Mouse (Mus musculus): ENCODE data around the gene Cdc37. TPM values are rescaled to one million over a fixed set of nuclear protein-coding genes. Genes with fewer than 3 reads are reported as not detected.

The Cdc37 gene
- polyA plus RNA-seq, 1 experiment from 2014 or later, result 228 TPM

DNA sequence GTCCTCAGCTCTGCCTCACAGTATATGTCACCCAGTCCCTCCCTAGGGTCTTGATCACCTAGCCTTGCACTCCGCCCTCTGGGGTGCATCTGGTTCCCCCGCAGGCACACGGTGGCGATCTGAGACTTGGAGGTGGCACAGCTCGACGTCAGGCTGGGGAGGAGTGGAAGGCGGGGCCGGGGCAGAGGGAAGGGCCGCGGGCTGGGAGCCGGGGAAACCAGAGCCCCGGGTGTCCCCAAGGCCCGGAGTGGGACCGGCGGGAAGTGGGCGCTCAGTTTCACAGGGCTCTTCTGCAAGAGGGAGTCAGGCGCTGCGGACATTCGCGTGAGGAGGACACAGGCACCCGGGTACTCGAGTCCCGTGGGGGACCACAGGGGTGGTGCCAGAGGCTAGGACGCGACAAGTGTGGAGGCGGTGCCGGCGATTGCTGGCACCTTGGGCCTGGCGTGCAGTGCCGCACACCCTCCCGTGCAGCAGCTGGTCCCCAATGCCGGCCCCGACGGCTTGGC, 34.2 kb upstream of the Cdc37 start:
- peak; percentile 67 for ATAC-seq
- 9% methylated on average over 34 of the region's 34 CpGs for WGBS (ENCODE audit: insufficient replicate concordance)
- peak overlapping the region; percentile 63 for H3K9ac ChIP-seq

DNA sequence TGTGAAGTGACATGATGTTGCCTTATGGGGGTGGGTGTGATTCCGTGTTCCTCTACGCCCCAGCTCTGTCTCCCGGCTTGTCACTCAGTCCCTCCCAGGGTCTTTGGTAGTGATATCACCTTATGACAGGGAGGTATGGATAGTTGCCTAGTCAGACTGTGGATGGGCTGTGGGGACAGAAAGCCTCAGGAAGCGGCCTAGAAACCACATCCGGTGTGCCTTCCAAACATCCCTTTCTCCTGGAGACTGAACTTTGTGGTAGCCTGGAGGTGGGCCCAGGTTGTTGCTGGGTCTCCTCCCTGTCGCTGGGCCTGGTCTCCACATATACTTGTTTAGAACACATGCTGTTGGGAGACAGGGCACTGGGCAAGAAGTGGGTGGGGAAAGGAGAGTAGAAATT, 33.6 kb upstream of the Cdc37 start:
- Histone ChIP-seq H3K27ac (peak overlapping the region; percentile 49), H3K27me3 (replicated peaks) (0 out of 2 replicates have a peak, but pooled peaks cover 2% of the 10 kb centered on the region), H3K36me3 (no peaks in the 10 kb centered on the region), H3K9ac (peak overlapping the region; percentile 63; the same call in 1 of the 2 replicates), H3K4me2 (peak overlapping the region; percentile 82), H3K9me3 (replicated peaks) (no peaks in the 10 kb centered on the region), H3K4me1 (peaks cover 58% of the 10 kb centered on the region), H3K4me3 (peak overlapping the region; percentile 58)
- ATAC-seq, result no peak
- 27% methylated on average over 6 of the region's 6 CpGs for WGBS (ENCODE audit: insufficient replicate concordance)

More for the DNA sequence above, 34.2 kb upstream of the Cdc37 start:
- Histone ChIP-seq H3K4me3 (peak overlapping the region; percentile 58), H3K4me2 (peak overlapping the region; percentile 82), H3K36me3 (no peaks in the 10 kb centered on the region), H3K27me3 (replicated peaks) (0 out of 2 replicates have a peak, but pooled peaks cover 2% of the 10 kb centered on the region), H3K27ac (no peak overlapping the region), H3K4me1 (peaks cover 58% of the 10 kb centered on the region), H3K9me3 (replicated peaks) (no peaks in the 10 kb centered on the region)

DNA sequence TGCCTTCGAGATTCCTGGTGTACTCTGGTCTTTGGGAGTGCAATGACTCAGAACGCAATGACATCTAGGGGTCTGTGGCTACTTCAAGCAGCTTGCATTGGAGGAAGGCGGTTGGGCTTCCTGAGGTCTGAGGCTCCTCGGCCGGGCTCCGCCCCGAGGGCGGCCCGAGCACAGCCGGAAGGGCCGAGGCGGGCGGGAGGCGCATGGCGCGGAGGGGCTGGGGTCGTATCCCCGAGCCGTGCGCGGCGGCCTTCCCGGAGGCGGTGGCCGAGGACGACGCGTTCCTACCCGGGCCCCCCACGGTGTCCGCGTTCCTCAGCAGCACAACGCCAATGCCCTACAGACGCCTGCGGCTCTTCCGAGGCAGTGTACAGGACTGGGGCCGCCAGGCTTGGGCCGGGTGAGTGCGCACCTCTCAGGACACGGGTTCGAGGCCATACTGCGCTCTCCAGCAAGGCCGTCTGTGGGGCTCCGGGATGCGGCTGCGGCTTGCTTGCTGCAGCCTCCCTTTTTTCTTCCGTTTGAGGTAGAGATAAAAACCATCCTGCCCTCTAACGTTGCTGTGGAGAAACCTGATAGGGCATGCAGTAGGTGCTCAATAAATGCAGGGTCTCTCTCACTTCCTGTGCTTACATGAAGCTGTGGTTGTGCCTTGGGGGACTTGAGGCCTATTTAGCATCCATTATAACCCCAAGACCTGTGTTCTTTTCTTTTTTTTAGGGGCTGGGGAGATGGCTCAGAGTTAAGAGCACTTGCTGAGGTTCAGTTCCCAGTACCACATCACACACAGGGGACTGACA, 31.8 kb upstream of the Cdc37 start:
- H3K27ac ChIP-seq, result peak overlapping the region; percentile 79
- H3K9ac ChIP-seq, result peak overlapping the region; percentile 74
- H3K4me2 ChIP-seq, result peak overlapping the region; percentile 87
- H3K36me3 ChIP-seq, result no peaks in the 10 kb centered on the region
- peak overlapping the region; percentile 66 for H3K4me3 ChIP-seq
- 2% methylated on average over 48 of the region's 48 CpGs for WGBS (ENCODE audit: insufficient replicate concordance)
- H3K4me1 ChIP-seq, result peaks cover 58% of the 10 kb centered on the region
- H3K27me3 ChIP-seq (replicated peaks), result 0 out of 2 replicates have a peak, but pooled peaks cover 2% of the 10 kb centered on the region
- ATAC-seq, result 0 out of 2 replicates have a peak, but pooled peaks have one; percentile 26
- H3K9me3 ChIP-seq (replicated peaks), result no peaks in the 10 kb centered on the region

DNA sequence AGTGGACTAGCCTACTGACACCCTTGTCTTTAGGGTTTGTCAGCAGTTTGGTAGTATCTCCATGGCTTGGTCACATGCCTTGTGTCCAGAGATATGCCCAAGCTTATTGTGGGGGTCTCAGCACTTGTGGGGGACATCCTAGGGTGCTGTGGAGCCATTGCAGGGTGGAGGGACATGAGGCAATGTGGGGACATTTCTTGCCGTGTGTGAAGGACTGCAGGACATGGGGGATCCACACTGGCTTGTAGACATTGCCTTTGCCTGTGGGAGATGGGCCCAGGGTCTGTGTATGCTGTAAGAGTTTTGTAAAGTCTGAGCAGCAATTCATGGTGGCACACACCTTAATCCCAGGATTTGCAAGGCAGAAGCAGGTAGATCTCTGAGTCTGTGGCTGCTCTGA, 31.1 kb upstream of the Cdc37 start:
- Histone ChIP-seq H3K27ac (0 out of 2 replicates have a peak overlapping the region, but pooled peaks have one; percentile 11), H3K36me3 (no peaks in the 10 kb centered on the region), H3K4me3 (no peak overlapping the region; the same call in 1 of the 2 replicates), H3K4me1 (peaks cover 51% of the 10 kb centered on the region), H3K9me3 (replicated peaks) (no peaks in the 10 kb centered on the region), H3K4me2 (peak overlapping the region; percentile 87), H3K27me3 (replicated peaks) (0 out of 2 replicates have a peak, but pooled peaks cover 2% of the 10 kb centered on the region), H3K9ac (no peak overlapping the region)
- ATAC-seq, result no peak
- WGBS (ENCODE audit: insufficient replicate concordance), result 40% methylated on average over 1 of the region's 1 CpGs

DNA sequence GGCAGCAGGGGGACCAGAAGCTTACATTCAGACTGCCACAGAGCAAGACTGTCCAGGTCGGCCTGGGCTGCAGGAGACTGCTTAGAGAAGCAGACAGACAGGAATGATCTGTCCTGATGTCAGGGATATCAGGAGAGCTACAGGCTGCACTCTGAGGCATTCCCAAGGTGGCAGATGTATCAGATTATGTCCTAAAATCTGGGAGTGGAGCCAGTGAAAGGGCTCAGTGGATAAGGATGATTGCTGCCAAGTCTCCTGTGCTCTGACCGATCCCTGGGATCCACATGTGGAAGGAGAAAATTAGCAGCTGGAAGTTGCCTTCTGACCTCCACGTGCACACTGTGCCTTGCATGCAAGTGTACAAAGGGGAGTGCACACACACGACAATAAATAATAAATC, 30.6 kb upstream of the Cdc37 start:
- H3K27ac ChIP-seq, result no peak overlapping the region
- H3K27me3 ChIP-seq (replicated peaks), result 0 out of 2 replicates have a peak, but pooled peaks cover 2% of the 10 kb centered on the region
- H3K36me3 ChIP-seq, result no peaks in the 10 kb centered on the region
- H3K4me2 ChIP-seq, result no peak overlapping the region
- H3K4me1 ChIP-seq, result peaks cover 47% of the 10 kb centered on the region
- no peak for ATAC-seq
- 69% methylated on average over 4 of the region's 4 CpGs for WGBS (ENCODE audit: insufficient replicate concordance)
- no peaks in the 10 kb centered on the region for H3K9me3 ChIP-seq (replicated peaks)
- no peak overlapping the region for H3K4me3 ChIP-seq
- no peak overlapping the region for H3K9ac ChIP-seq

DNA sequence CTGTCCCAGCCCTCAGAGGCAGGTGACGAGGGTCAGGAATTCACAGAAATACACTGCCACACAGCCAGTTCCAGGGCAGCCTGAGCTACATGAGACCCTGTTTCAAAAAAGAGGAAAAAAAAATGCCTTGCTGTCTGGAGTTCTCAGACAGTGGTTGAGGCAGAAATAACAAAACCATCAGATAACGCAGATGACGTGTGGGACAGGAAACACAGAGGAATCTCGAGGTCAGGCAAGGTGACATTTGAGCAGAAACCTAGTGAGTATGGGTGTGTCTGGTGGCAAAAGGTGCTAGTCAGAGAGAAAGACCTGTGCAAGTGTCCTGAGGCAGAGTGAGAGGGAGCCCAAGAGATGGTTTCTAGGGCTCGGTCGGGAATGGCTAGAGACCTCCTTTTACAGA, 22.6 kb upstream of the Cdc37 start:
- Histone ChIP-seq H3K27me3 (replicated peaks) (peaks cover 1% of the 10 kb centered on the region), H3K9ac (no peak overlapping the region), H3K4me3 (no peak overlapping the region), H3K27ac (no peak overlapping the region), H3K9me3 (replicated peaks) (no peaks in the 10 kb centered on the region), H3K4me2 (no peak overlapping the region), H3K36me3 (no peaks in the 10 kb centered on the region), H3K4me1 (peaks cover 31% of the 10 kb centered on the region)
- ATAC-seq, result no peak
- 42% methylated on average over 6 of the region's 6 CpGs for WGBS (ENCODE audit: insufficient replicate concordance)

DNA sequence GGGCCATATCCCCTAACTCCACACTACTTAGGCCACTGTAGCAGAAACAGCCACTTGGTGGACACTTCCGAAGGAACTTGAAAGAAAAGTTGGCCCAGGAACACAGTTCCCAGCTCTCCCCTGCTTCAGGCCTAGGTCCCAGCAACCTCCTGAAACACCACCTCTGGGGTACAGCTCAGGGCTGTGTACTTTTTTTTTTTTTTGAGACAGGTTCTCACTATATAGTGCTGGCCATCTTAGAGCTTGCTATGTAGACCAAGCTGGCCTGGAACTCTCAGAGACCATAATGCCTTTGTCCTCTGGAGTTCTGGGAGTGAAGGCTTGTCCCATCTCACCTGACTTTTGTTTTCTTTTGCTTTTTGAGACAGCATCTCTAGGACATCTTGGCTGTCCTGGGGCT, 19.4 kb upstream of the Cdc37 start:
- Histone ChIP-seq H3K4me1 (peaks cover 63% of the 10 kb centered on the region), H3K4me3 (no peak overlapping the region), H3K9me3 (replicated peaks) (no peaks in the 10 kb centered on the region), H3K9ac (peak overlapping the region; percentile 68; the same call in 1 of the 2 replicates), H3K27ac (peak overlapping the region; percentile 90), H3K4me2 (peak overlapping the region; percentile 84), H3K27me3 (replicated peaks) (peaks cover 33% of the 10 kb centered on the region), H3K36me3 (no peaks in the 10 kb centered on the region)
- WGBS (ENCODE audit: insufficient replicate concordance), result 21% methylated on average over 1 of the region's 1 CpGs
- ATAC-seq, result no peak

DNA sequence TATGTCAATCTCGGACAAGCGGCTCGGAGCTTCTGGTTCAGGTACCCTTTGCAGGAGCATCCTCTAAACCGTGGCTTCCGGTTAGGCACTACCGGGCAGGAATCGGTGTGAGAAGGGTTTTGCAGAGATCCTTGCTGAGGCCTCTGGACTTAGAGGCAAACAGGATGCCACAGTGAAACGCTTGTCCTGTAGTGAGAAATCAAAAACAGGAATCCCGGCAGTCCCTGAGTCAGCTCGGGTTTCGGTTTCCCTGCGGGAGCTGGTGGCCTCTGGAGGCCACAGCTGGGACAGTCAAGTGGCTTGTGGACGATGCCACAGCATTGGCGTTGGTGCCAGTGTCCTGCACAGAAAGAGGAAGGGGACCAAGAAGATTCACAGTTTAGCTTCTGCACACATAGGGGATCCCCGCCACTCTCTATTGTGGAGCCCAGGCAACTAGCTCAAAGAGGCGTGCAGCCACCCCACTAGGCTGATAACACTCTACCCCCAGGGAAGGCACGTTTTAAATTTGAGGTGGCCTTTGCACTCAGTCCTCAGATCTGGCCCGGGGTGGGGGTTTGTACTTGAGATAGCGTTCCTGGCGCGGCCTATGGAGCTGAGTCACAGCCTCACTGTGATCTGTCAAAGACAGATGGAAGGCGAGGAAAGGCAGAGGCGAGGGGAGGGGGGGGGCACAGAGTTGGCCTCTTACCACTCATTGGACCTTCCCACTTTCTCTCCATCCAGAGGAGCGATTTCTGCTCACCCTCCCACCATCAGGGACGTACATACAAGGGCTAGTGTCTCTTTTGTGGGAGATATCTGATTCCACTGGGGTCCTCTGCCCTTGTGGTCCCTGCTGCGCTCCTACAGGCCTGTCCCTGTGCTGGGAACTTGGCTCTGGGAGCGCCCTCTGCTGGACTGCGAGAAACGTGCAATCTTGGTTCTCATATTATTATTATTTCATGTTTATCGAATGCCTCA, 18.7 kb upstream of the Cdc37 start:
- 3% methylated on average over 29 of the region's 30 CpGs for WGBS (ENCODE audit: insufficient replicate concordance)
- Histone ChIP-seq H3K9ac (peak overlapping the region; percentile 68), H3K4me1 (peaks cover 69% of the 10 kb centered on the region), H3K4me2 (peak overlapping the region; percentile 84), H3K27me3 (replicated peaks) (peaks cover 40% of the 10 kb centered on the region), H3K36me3 (no peaks in the 10 kb centered on the region), H3K27ac (peak overlapping the region; percentile 90), H3K9me3 (replicated peaks) (no peaks in the 10 kb centered on the region), H3K4me3 (peak overlapping the region; percentile 54)
- ATAC-seq, result peak; percentile 87

DNA sequence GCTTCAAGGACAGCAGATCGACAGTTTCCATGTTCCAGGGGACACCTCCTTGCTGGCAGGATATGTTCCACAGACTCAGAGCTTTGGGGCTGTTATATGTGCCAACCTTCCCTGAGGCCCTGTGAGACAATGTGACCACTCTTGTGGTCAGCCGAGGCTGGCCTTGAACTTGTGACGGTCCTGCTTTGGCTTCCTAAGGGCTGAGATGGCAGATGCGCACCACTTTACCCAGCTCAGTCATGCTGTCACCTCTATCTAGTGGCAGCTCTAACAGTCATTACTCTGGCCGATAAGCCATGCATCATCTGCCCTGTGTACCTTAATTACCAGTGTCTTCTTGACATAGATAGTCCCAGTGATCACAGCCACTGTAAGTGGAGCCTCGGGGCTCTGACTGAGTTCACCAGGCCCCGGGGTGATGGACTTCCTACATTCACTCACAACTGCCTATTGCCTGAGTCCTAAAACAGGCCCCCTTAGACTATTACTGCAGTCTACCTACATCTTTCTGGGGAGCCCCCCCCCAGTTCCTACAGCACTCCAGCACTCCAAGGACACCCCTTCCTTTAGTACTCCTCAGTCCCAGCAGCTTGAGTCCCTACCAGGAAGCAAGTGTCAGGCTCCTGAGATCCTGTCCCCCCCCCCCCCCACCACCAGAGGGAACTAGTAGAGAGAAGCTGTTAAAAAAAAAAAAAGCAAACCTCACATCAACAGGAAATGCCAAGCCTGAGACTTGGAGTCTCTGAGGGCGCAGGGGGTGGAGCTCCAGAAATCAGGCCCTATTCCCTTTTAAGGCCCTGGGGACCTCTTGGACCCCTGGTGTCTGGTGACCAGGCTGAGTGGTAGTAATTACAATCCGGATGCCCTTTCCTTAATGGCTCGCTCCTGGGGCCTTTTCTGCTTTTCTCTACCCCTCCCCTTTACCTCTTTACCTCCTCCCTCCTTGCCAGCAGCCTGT, 17.6 kb upstream of the Cdc37 start:
- H3K4me2 ChIP-seq, result peak overlapping the region; percentile 84
- H3K9ac ChIP-seq, result peak overlapping the region; percentile 68
- H3K4me3 ChIP-seq, result peak overlapping the region; percentile 54
- peaks cover 66% of the 10 kb centered on the region for H3K4me1 ChIP-seq
- H3K27me3 ChIP-seq (replicated peaks), result peaks cover 51% of the 10 kb centered on the region
- H3K36me3 ChIP-seq, result no peaks in the 10 kb centered on the region
- peak; percentile 50 for ATAC-seq
- H3K27ac ChIP-seq, result peak overlapping the region; percentile 90
- H3K9me3 ChIP-seq (replicated peaks), result no peaks in the 10 kb centered on the region
- WGBS (ENCODE audit: insufficient replicate concordance), result 31% methylated on average over 10 of the region's 10 CpGs

DNA sequence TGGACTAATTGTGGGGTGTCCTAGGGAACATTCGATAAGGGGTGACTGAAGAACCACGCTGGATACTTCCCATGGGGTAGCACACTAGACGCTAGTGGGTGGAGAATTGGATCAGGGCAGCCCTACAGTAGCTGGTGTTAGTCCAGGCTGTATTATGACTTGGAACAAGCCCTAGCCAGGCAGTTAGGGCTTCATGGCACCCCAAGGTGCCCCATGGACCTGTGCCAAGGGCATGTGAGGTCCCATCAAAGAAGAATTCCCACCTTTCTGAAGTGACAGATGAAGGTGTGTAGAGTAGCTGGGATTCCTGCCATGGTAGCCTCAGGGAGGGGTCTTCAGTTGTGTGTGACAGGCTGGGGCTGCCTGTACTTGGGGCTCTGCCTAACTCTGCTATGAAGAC, 16.7 kb upstream of the Cdc37 start:
- H3K27ac ChIP-seq, result peak overlapping the region; percentile 90; the same call in 1 of the 2 replicates
- H3K4me1 ChIP-seq, result peaks cover 64% of the 10 kb centered on the region
- no peaks in the 10 kb centered on the region for H3K9me3 ChIP-seq (replicated peaks)
- H3K36me3 ChIP-seq, result no peaks in the 10 kb centered on the region
- H3K4me3 ChIP-seq, result peak overlapping the region; percentile 54
- H3K9ac ChIP-seq, result peak overlapping the region; percentile 51; the same call in 1 of the 2 replicates
- no peak for ATAC-seq
- 16% methylated on average over 3 of the region's 3 CpGs for whole genome bisulfite sequencing (ENCODE audit: insufficient replicate concordance)
- H3K27me3 ChIP-seq (replicated peaks), result peaks cover 60% of the 10 kb centered on the region
- peak overlapping the region; percentile 84 for H3K4me2 ChIP-seq
